Mouse (Mus musculus) retina, embryonic 14.5 days (tissue): ENCODE results near the gene Plvap.
A peak's percentile ranks its signal among the peaks of the same experiment; 100 is the strongest.

Experiments used
- DNase-seq: peaks from one replicate; pipeline ENCODE4 v3.0.0-alpha.2; 2015; ENCODE audit warnings: low spot score

Gene Plvap

DNA sequence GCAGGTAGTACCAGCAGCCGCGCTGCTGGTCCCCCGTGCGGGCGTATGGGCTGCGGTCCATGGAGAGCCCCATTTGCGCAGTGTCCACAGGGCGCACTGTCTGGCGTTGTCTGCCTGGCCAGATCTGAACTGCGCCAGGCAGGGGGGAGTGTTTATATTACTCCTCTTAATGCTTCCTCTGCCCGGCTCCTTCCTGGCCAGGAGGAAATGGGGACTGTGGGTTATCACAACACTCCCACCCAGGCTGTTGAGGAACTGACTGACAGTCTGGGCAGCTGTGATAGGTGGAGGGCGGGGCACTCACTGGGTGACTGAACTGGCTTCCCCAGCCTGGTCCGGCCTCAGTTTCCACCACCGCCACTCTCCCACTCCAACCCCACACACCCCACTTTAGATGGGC, at the start of gene Plvap:
Gene Plvap (minus strand): TSS at position 109 of the 400 bp plus-strand sequence.
- no peak for DNase-seq

DNA sequence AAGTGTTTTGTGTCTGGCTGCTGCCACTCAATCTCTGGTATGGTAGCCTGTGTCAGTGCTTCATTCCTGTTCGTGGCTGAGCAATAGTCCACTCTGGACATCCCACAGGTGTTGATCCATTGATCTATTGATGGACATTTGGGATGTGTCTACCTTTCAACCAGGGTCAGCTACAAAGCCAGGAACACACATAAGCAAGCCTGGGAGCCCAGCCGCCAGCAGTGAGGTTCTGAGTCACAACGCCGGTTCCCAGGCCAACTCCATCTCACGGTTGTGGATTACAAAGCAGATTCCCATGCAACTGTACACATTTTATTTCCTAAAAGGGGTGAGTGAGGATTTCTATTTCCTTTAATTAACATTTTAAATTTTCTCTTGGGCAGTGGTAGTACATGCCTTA, 49.2 kb upstream of the Plvap start:
- DNase-seq = no peak

- DNase-seq = no peak
These were observed 48.5 kb upstream of the Plvap start for GRCm38 (mm10) chr8:71560071-71560470.

DNA sequence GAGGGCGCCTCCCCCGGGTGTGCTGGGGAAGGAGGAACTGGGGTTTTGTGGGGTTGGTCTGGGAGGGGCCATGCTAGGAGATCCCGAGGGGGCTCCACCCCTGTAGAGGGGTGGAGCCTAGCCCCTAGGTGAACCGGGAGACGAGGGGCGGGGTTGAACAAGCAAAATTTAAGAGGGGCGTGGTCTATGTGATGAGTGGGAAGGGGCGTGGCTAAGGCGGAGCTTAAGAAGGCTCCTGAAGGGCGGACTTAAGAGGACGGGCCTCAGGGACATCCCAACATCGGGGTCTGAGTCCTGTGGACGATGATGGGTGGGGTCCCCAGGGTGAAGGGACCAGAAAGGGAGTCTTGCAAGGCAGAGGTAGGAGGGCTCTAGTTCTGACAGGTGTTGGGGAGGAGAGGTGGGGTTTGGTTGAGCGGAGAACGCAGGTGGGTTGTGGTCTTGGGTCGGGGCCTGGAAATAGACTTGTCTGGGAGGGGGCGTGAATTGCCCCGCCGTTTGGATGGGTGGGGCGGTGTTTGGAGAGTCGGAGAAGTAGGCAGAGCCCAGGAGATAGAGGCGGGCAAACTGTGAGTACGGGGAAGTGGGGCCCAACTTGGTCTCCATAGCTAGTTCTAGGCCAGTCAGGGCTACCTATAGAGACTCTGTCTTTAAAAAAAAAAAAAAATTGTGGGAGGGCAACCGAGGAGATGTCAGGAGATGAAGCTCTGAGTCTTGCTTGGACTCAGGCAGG, 47.6 kb upstream of the Plvap start:
- DNase-seq = peak; percentile 66

GRCm38 (mm10) chr8:71558071-71558957, 46.8 kb upstream of the Plvap start, which contains the start of gene Tmem221:
Tmem221 (minus strand) TSS chr8:71558871.
- no peak for DNase-seq

DNA sequence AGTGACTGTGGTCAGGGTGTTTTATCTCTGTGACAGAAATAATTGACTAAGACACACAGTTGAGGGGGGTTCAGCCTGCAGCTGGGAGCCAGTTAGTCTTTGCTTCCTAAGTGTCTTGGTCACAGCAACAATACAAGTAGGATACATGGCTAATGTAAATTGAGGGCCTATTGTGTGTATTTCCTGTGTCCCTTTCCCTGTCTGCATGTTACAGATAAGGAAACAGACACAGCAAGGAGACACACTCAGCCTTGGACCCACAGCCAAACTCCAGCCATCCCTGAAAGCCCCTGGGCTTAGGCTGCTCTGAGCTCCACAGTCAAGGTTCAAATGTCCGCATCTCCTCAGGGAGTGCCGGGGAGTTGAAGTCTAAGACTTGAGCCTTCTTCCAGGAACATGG, 43.1 kb upstream of the Plvap start:
- DNase-seq = no peak

- no peak for DNase-seq
These were observed 42.4 kb upstream of the Plvap start for GRCm38 (mm10) chr8:71554001-71554400.

DNA sequence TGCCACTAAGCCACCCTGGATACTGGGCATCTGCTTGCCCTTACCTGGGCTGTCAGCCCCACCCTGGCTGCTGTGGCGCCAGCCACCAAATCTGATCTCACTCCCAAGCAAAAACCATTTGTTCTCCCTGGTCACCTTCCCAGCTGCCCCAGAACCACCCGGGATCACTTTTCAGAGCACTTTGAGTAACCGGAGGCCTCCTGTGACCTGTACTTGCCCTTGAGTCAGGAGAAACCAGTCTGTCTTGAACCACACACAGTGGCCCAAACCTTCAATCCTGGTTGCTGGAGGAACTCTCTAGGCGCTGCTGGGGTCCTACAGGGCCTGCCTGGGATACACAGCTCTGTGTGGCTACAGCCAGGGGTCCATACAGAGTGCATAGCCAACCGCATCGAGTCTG, 41.2 kb upstream of the Plvap start:
- DNase-seq = no peak

- no peak for DNase-seq
These were observed 39.2 kb upstream of the Plvap start for GRCm38 (mm10) chr8:71550754-71551153.

GRCm38 (mm10) chr8:71547590-71547989, 36.0 kb upstream of the Plvap start:
- no peak for DNase-seq

GRCm38 (mm10) chr8:71545053-71545452, 33.5 kb upstream of the Plvap start:
- DNase-seq = no peak

DNA sequence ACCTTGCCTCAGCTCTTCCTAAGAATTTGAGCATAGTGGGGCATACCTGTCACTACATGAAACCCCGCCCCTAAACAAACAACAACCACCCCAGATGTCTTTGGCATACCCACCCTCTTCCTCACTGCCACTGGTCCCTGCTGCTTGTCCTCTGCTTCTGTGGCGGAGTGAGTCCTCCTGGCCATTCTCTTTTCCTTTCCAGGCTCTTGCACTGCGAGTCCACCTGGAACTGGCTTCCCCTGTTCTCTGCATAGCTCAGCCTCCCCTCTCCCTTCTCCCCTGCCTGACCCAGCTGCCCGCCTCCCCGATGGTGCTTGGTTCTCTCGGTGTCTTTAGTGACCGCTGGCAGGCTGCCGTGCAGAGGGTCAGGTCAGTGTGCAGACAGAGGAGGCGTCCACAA, 32.2 kb upstream of the Plvap start:
- no peak for DNase-seq

- DNase-seq = peak; percentile 100
These were observed 31.2 kb upstream of the Plvap start, which contains the start of gene Mvb12a for GRCm38 (mm10) chr8:71542632-71543343. Mvb12a (plus strand) TSS chr8:71542922.

DNA sequence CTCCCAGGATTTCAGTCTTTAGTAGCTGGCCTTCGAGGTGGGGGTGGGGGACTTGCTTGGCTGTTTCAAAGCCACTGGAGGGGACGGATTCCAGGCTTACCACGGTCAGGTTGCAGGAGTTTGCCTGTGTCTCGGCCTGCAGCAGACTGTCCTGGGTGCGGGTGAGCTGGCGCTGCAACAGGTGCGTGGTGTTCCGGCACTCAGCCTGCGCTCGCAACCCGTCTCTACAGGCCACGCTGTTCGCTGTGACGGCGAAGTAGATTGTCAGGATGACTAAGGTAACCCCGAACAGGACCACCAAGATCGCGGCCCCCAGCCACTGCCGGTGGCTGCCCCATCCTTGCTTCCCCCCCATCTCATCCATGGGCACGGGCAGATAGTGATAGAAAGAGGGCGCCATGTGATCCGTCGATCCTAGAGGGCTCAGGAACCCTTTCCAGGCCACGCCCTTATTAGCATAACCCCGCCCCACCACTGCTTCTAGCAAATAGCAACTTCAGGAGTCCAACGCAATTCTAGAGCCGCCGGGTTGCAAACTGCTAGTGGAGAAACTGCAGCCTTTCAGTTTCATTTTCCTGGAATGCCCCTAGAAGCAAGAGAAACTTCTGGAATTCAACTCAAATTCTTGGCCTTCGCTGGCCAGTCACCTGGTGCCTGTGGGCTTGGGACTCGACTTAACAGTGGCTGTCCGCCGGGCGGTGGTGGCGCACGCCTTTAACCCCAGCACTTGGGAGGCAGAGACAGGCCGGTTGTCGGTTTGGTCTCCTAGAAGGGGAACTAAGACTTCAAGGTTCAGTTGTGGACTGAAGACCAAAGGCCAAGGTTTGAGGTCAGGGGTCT, 25.7 kb upstream of the Plvap start, which contains the start of gene Bst2:
Gene Bst2 (minus strand): TSS at position 429 of the 840 bp plus-strand sequence.
- peak; percentile 82 for DNase-seq

DNA sequence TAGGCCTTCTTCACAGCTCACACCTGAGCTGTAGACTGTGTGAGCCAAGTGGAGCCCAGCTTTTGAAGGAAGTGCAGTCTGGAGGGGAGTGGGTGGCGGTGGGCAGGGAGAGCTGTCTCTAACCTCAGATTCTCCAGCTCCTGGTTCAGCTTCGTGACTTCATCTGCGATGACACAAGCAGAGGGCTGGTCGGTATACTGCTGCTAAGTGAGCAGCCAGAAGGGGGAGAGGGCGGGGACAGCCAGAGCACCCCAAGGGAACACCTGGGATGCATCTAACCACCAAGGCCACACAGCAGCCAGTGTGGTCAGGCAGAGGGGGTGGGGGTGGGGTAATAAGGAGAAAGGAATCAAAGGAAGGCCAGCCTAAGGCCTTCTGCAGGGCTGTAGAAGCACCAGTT, 24.1 kb upstream of the Plvap start:
- DNase-seq = no peak

- no peak for DNase-seq
These were observed 22.8 kb upstream of the Plvap start for GRCm38 (mm10) chr8:71534263-71534810.

- DNase-seq = peak; percentile 83
These were observed 19.3 kb upstream of the Plvap start for GRCm38 (mm10) chr8:71530735-71531467.

GRCm38 (mm10) chr8:71528362-71529073, 17.0 kb upstream of the Plvap start:
- DNase-seq = no peak

- peak; percentile 59 for DNase-seq
These were observed 15.8 kb upstream of the Plvap start for GRCm38 (mm10) chr8:71527162-71527870.
